Mouse (Mus musculus) liver, postnatal 0 days (tissue): ENCODE results near the gene Rpl10a. TPM values are rescaled to one million over a fixed set of nuclear protein-coding genes. Genes with fewer than 3 reads are reported as not detected.

Source experiments
- ATAC-seq: fragments of 200-750 bp; cut with Nextera tagmentation; 2 replicates; pipeline ENCODE4 v1.8.0; 2017; ENCODE audit warnings: mild to moderate bottlenecking, moderate library complexity
- DNase-seq: peaks from one replicate; pipeline ENCODE4 v3.0.0-alpha.2; 2016
- H3K27ac ChIP-seq: fragments of 300-500 bp; sonication (generic); 2 replicates; pipeline ENCODE4 v1.5.1; 2014; ENCODE audit warnings: antibody characterized with exemption, moderate library complexity, mild to moderate bottlenecking, low read depth
- H3K27me3 ChIP-seq: fragments of 300-500 bp; sonication (generic); 2 replicates; pipeline ENCODE4 v1.6.1; 2014; ENCODE audit warnings: low read length, control low read depth, mixed read lengths; ENCODE audit not compliant: insufficient read depth
- H3K36me3 ChIP-seq: fragments of 300-500 bp; sonication (generic); replicated peaks from 2 replicates; pipeline ENCODE4 v1.6.1; 2014; ENCODE audit warnings: mild to moderate bottlenecking, control low read depth, low read length, moderate library complexity, mixed read lengths; ENCODE audit not compliant: insufficient read depth
- H3K4me1 ChIP-seq: fragments of 300-500 bp; sonication (generic); 2 replicates; pipeline ENCODE4 v1.6.1; 2014; ENCODE audit warnings: antibody characterized with exemption, mild to moderate bottlenecking, control low read depth; ENCODE audit not compliant: insufficient read depth
- H3K4me2 ChIP-seq: fragments of 300-500 bp; sonication (generic); 2 replicates; pipeline ENCODE4 v1.6.1; 2014; ENCODE audit warnings: low read depth, mild to moderate bottlenecking, low read length, moderate library complexity, mixed read lengths
- H3K4me3 ChIP-seq: fragments of 300-500 bp; sonication (generic); 2 replicates; pipeline ENCODE4 v1.5.1; 2014; ENCODE audit warnings: low read depth, low read length
- H3K9ac ChIP-seq: fragments of 300-500 bp; sonication (generic); replicated peaks from 2 replicates; pipeline ENCODE4 v1.6.1; 2014; ENCODE audit warnings: mild to moderate bottlenecking, moderate library complexity
- H3K9me3 ChIP-seq: fragments of 300-500 bp; sonication (generic); 2 replicates; pipeline ENCODE4 v1.6.1; 2016; ENCODE audit warnings: mild to moderate bottlenecking, control low read depth, low read length, mixed read lengths
- CTCF ChIP-seq: sonication (generic); IDR thresholded peaks from 2 replicates; pipeline ENCODE4 v1.5.1; 2016; ENCODE audit warnings: antibody characterized with exemption, low read depth
- EP300 ChIP-seq: IDR thresholded peaks from 2 replicates; pipeline ENCODE4 v1.6.1; 2016; ENCODE audit warnings: antibody characterized with exemption, low read depth, mild to moderate bottlenecking
- WGBS: fragments of 180-500 bp; shearing (Covaris S2); extraction: QIAGEN DNeasy Blood & Tissue Kit; methylation state at CpG from one replicate; pipeline ENCODE4 v1.1.7; 2014; ENCODE audit not compliant: insufficient replicate concordance; 5-methylcytosine and 5-hydroxymethylcytosine counted together
- polyA plus RNA-seq: library from polyadenylated mRNA; unstranded; fragments of >200 nt; fragmentation: Nextera tagmentation; extraction: Ambion mirVana; gene quantifications from 2 replicates; pipeline ENCODE4 v1.2.1, GENCODE M21; 2015

Rpl10a gene
- polyA plus RNA-seq: 296 and 311 TPM in 2 replicates

- WGBS: 7% methylated on average over 63 of the region's 67 CpGs
- H3K4me3 ChIP-seq: peak within 1 kb of the TSS; percentile 62
Measured at GRCm38 (mm10) chr17:28328366-28328928, at the start of gene Rpl10a. Gene Rpl10a (plus strand): TSS chr17:28328471.

GRCm38 (mm10) chr17:28279236-28279635 lies 49.0 kb upstream of the Rpl10a start:
- H3K4me1 ChIP-seq: peaks cover 42% of the 10 kb centered on the region
- WGBS: 52% methylated on average over 4 of the region's 4 CpGs
- peak overlapping the region; percentile 50 for H3K4me2 ChIP-seq
- ATAC-seq (peak; percentile 79), DNase-seq (peak; percentile 45)
- no peak for TF ChIP-seq EP300
- no peak for TF ChIP-seq CTCF
- 0 out of 2 replicates have a peak overlapping the region, but pooled peaks have one; percentile 21 for H3K9ac ChIP-seq
- 0 out of 2 replicates have a peak, but pooled peaks cover 2% of the 10 kb centered on the region for H3K36me3 ChIP-seq
- no peak overlapping the region for H3K4me3 ChIP-seq
- H3K27me3 ChIP-seq: no peaks in the 10 kb centered on the region
- peak overlapping the region; percentile 57 for H3K27ac ChIP-seq
- H3K9me3 ChIP-seq: no peaks in the 10 kb centered on the region

More at GRCm38 (mm10) chr17:28328366-28328928, at the start of gene Rpl10a:
- H3K27me3 ChIP-seq: no peaks in the 10 kb centered on the region
- H3K27ac ChIP-seq: peak within 1 kb of the TSS; percentile 91
- peak; percentile 98 for DNase-seq
- peak within 1 kb of the TSS; percentile 78 for H3K4me2 ChIP-seq
- peaks cover 18% of the 10 kb centered on the region for H3K4me1 ChIP-seq
- ATAC-seq: peak; percentile 88
- H3K9ac ChIP-seq: peak within 1 kb of the TSS; percentile 87
- TF ChIP-seq EP300 (peak; percentile 81), CTCF (peak; percentile 95)
- H3K36me3 ChIP-seq: peaks cover 20% of the 10 kb centered on the region
- no peaks in the 10 kb centered on the region for H3K9me3 ChIP-seq

GRCm38 (mm10) chr17:28279780-28280422 lies 48.4 kb upstream of the Rpl10a start:
- no peaks in the 10 kb centered on the region for H3K9me3 ChIP-seq
- 0 out of 2 replicates have a peak, but pooled peaks cover 2% of the 10 kb centered on the region for H3K36me3 ChIP-seq
- H3K4me1 ChIP-seq: peaks cover 42% of the 10 kb centered on the region
- H3K9ac ChIP-seq: 0 out of 2 replicates have a peak overlapping the region, but pooled peaks have one; percentile 21
- peak overlapping the region; percentile 57 for H3K27ac ChIP-seq
- no peak overlapping the region for H3K4me3 ChIP-seq
- peak; percentile 40 for ATAC-seq
- WGBS: 66% methylated on average over 15 of the region's 15 CpGs
- H3K4me2 ChIP-seq: peak overlapping the region; percentile 50
- peak; percentile 54 for DNase-seq
- no peak for TF ChIP-seq EP300
- no peak for TF ChIP-seq CTCF
- H3K27me3 ChIP-seq: no peaks in the 10 kb centered on the region

GRCm38 (mm10) chr17:28280423-28280800 lies 47.9 kb upstream of the Rpl10a start:
- no peak overlapping the region; the same call in 1 of the 2 replicates for H3K9ac ChIP-seq
- no peaks in the 10 kb centered on the region for H3K27me3 ChIP-seq
- H3K36me3 ChIP-seq: 0 out of 2 replicates have a peak, but pooled peaks cover 2% of the 10 kb centered on the region
- WGBS: 75% methylated on average over 7 of the region's 7 CpGs
- no peak for ATAC-seq
- TF ChIP-seq CTCF (no peak), EP300 (no peak)
- H3K4me2 ChIP-seq: peak overlapping the region; percentile 50
- H3K4me3 ChIP-seq: no peak overlapping the region
- no peaks in the 10 kb centered on the region for H3K9me3 ChIP-seq
- peaks cover 42% of the 10 kb centered on the region for H3K4me1 ChIP-seq
- 0 out of 2 replicates have a peak overlapping the region, but pooled peaks have one; percentile 6 for H3K27ac ChIP-seq
- DNase-seq: no peak

GRCm38 (mm10) chr17:28280831-28281377 lies 47.4 kb upstream of the Rpl10a start:
- TF ChIP-seq CTCF: no peak
- TF ChIP-seq EP300: no peak
- H3K36me3 ChIP-seq: 0 out of 2 replicates have a peak, but pooled peaks cover 2% of the 10 kb centered on the region
- 0 out of 2 replicates have a peak overlapping the region, but pooled peaks have one; percentile 22 for H3K4me2 ChIP-seq
- WGBS: 59% methylated on average over 5 of the region's 5 CpGs
- DNase-seq (no peak), ATAC-seq (no peak)
- H3K4me3 ChIP-seq: no peak overlapping the region
- H3K9ac ChIP-seq: no peak overlapping the region; the same call in 1 of the 2 replicates
- peaks cover 44% of the 10 kb centered on the region for H3K4me1 ChIP-seq
- no peaks in the 10 kb centered on the region for H3K9me3 ChIP-seq
- no peak overlapping the region for H3K27ac ChIP-seq
- H3K27me3 ChIP-seq: no peaks in the 10 kb centered on the region

GRCm38 (mm10) chr17:28281866-28282441 lies 46.3 kb upstream of the Rpl10a start:
- TF ChIP-seq EP300: no peak
- no peak for TF ChIP-seq CTCF
- no peak overlapping the region for H3K9ac ChIP-seq
- DNase-seq (no peak), ATAC-seq (no peak)
- H3K36me3 ChIP-seq: no peaks in the 10 kb centered on the region
- peaks cover 45% of the 10 kb centered on the region for H3K4me1 ChIP-seq
- H3K27ac ChIP-seq: no peak overlapping the region
- no peak overlapping the region for H3K4me3 ChIP-seq
- no peak overlapping the region for H3K4me2 ChIP-seq
- 73% methylated on average over 7 of the region's 7 CpGs for WGBS
- no peaks in the 10 kb centered on the region for H3K27me3 ChIP-seq
- H3K9me3 ChIP-seq: no peaks in the 10 kb centered on the region
